Mouse (Mus musculus): ENCODE measurements around the gene Csk. TPM values are rescaled to one million over a fixed set of nuclear protein-coding genes. Genes with fewer than 3 reads are reported as not detected.

Gene Csk
- polyA plus RNA-seq, 1 experiment, result 66.2 TPM

- Histone ChIP-seq H3K4me3 (ENCODE audit: insufficient read depth, poor library complexity, severe bottlenecking) (no peak overlapping the region), H3ac (ENCODE audit: control insufficient read depth, insufficient read length, low read depth) (no peak overlapping the region), H3K36me3 (ENCODE audit: control insufficient read depth, insufficient read depth) (peaks cover 19% of the 10 kb centered on the region), H3K79me3 (ENCODE audit: low read depth) (no peaks in the 10 kb centered on the region), H3K79me2 (ENCODE audit: control insufficient read depth, insufficient read depth) (peaks cover 8% of the 10 kb centered on the region), H3K27me3 (ENCODE audit: control insufficient read depth, insufficient read depth, insufficient read length) (no peaks in the 10 kb centered on the region)
- no peak for TF ChIP-seq MAX (IDR thresholded peaks at IDR 0.05)
- TF ChIP-seq USF1 (IDR thresholded peaks at IDR 0.05; ENCODE audit: low read depth), result no peak
- no peak for TF ChIP-seq MYOG (IDR thresholded peaks at IDR 0.05; ENCODE audit: control insufficient read depth, extremely low read depth, insufficient read length)
- TF ChIP-seq MYOD1 (IDR thresholded peaks at IDR 0.05; ENCODE audit: control insufficient read depth, insufficient read length, low read depth), result no peak
- no peak for TF ChIP-seq CEBPB (IDR thresholded peaks at IDR 0.05; ENCODE audit: low read depth)
These were observed 54.4 kb downstream of the Csk start for GRCm38 (mm10) chr9:57598851-57599563.

GRCm38 (mm10) chr9:57597929-57598382, 55.5 kb downstream of the Csk start:
- H3ac ChIP-seq (ENCODE audit: control insufficient read depth, insufficient read length, low read depth), result no peak overlapping the region
- peaks cover 2% of the 10 kb centered on the region for H3K79me2 ChIP-seq (ENCODE audit: control insufficient read depth, insufficient read depth)
- H3K4me3 ChIP-seq (ENCODE audit: insufficient read depth, poor library complexity, severe bottlenecking), result no peak overlapping the region
- no peaks in the 10 kb centered on the region for H3K79me3 ChIP-seq (ENCODE audit: low read depth)
- no peak for TF ChIP-seq FOSL1 (IDR thresholded peaks at IDR 0.05; ENCODE audit: insufficient read depth, low read length, poor library complexity, severe bottlenecking)
- no peak for TF ChIP-seq CTCF (IDR thresholded peaks at IDR 0.05; ENCODE audit: control insufficient read depth, insufficient read depth, insufficient read length)
- TF ChIP-seq MYOD1 (IDR thresholded peaks at IDR 0.05; ENCODE audit: control insufficient read depth, insufficient read length, low read depth), result no peak
- no peak for TF ChIP-seq MYOG (IDR thresholded peaks at IDR 0.05; ENCODE audit: control insufficient read depth, extremely low read depth, insufficient read length)
- TF ChIP-seq USF1 (IDR thresholded peaks at IDR 0.05; ENCODE audit: low read depth), result no peak
- TF ChIP-seq MAX (IDR thresholded peaks at IDR 0.05), result no peak
- no peak for TF ChIP-seq CEBPB (IDR thresholded peaks at IDR 0.05; ENCODE audit: low read depth)
- H3K27me3 ChIP-seq (ENCODE audit: control insufficient read depth, insufficient read depth, insufficient read length), result no peaks in the 10 kb centered on the region
- peaks cover 19% of the 10 kb centered on the region for H3K36me3 ChIP-seq (ENCODE audit: control insufficient read depth, insufficient read depth)

GRCm38 (mm10) chr9:57597265-57597664, 56.2 kb downstream of the Csk start:
- Histone ChIP-seq H3K79me3 (ENCODE audit: low read depth) (no peaks in the 10 kb centered on the region), H3K27me3 (ENCODE audit: control insufficient read depth, insufficient read depth, insufficient read length) (no peaks in the 10 kb centered on the region), H3K4me3 (ENCODE audit: insufficient read depth, poor library complexity, severe bottlenecking) (no peak overlapping the region), H3K36me3 (ENCODE audit: control insufficient read depth, insufficient read depth) (peaks cover 19% of the 10 kb centered on the region), H3ac (ENCODE audit: control insufficient read depth, insufficient read length, low read depth) (no peak overlapping the region), H3K79me2 (ENCODE audit: control insufficient read depth, insufficient read depth) (no peaks in the 10 kb centered on the region)
- TF ChIP-seq MAX (IDR thresholded peaks at IDR 0.05) (no peak), MYOD1 (IDR thresholded peaks at IDR 0.05; ENCODE audit: control insufficient read depth, insufficient read length, low read depth) (no peak), FOSL1 (IDR thresholded peaks at IDR 0.05; ENCODE audit: insufficient read depth, low read length, poor library complexity, severe bottlenecking) (no peak), CTCF (IDR thresholded peaks at IDR 0.05; ENCODE audit: control insufficient read depth, insufficient read depth, insufficient read length) (no peak), USF1 (IDR thresholded peaks at IDR 0.05; ENCODE audit: low read depth) (no peak), CEBPB (IDR thresholded peaks at IDR 0.05; ENCODE audit: low read depth) (no peak), MYOG (IDR thresholded peaks at IDR 0.05; ENCODE audit: control insufficient read depth, extremely low read depth, insufficient read length) (no peak)

- Histone ChIP-seq H3K27me3 (ENCODE audit: control insufficient read depth, insufficient read depth, insufficient read length) (no peaks in the 10 kb centered on the region), H3K79me3 (ENCODE audit: low read depth) (no peaks in the 10 kb centered on the region), H3K79me2 (ENCODE audit: control insufficient read depth, insufficient read depth) (peaks cover 17% of the 10 kb centered on the region), H3K36me3 (ENCODE audit: control insufficient read depth, insufficient read depth) (peaks cover 19% of the 10 kb centered on the region), H3K4me3 (ENCODE audit: insufficient read depth, poor library complexity, severe bottlenecking) (no peak overlapping the region), H3ac (ENCODE audit: control insufficient read depth, insufficient read length, low read depth) (no peak overlapping the region)
- TF ChIP-seq FOSL1 (IDR thresholded peaks at IDR 0.05; ENCODE audit: insufficient read depth, low read length, poor library complexity, severe bottlenecking), result no peak
- no peak for TF ChIP-seq USF1 (IDR thresholded peaks at IDR 0.05; ENCODE audit: low read depth)
These were observed 59.3 kb downstream of the Csk start for GRCm38 (mm10) chr9:57594174-57594509.

GRCm38 (mm10) chr9:57593454-57594173, 59.8 kb downstream of the Csk start:
- Histone ChIP-seq H3K79me3 (ENCODE audit: low read depth) (no peaks in the 10 kb centered on the region), H3K36me3 (ENCODE audit: control insufficient read depth, insufficient read depth) (peaks cover 19% of the 10 kb centered on the region), H3K4me3 (ENCODE audit: insufficient read depth, poor library complexity, severe bottlenecking) (no peak overlapping the region), H3ac (ENCODE audit: control insufficient read depth, insufficient read length, low read depth) (no peak overlapping the region), H3K27me3 (ENCODE audit: control insufficient read depth, insufficient read depth, insufficient read length) (no peaks in the 10 kb centered on the region), H3K79me2 (ENCODE audit: control insufficient read depth, insufficient read depth) (peaks cover 17% of the 10 kb centered on the region)
- TF ChIP-seq FOSL1 (IDR thresholded peaks at IDR 0.05; ENCODE audit: insufficient read depth, low read length, poor library complexity, severe bottlenecking) (no peak), USF1 (IDR thresholded peaks at IDR 0.05; ENCODE audit: low read depth) (no peak), MAX (IDR thresholded peaks at IDR 0.05) (no peak), MYOD1 (IDR thresholded peaks at IDR 0.05; ENCODE audit: control insufficient read depth, insufficient read length, low read depth) (no peak), CTCF (IDR thresholded peaks at IDR 0.05; ENCODE audit: control insufficient read depth, insufficient read depth, insufficient read length) (no peak), CEBPB (IDR thresholded peaks at IDR 0.05; ENCODE audit: low read depth) (no peak), MYOG (IDR thresholded peaks at IDR 0.05; ENCODE audit: control insufficient read depth, extremely low read depth, insufficient read length) (no peak)

Measured in C2C12 (cell line).